Mouse (Mus musculus) hindlimb bud, embryonic 11.5 days (tissue): ENCODE data around the gene Lyz2.
"Not testable (repeated sequence)": the region's sequence is repeated elsewhere in the genome, so short reads cannot be mapped to it uniquely, and the experiment has no call there.

ENCODE experiments used
- DNase-seq: peaks from one replicate; pipeline ENCODE4 v3.0.0-alpha.2; 2012; ENCODE audit warnings: low read depth, low spot score; ENCODE audit errors: extremely low spot score

Gene Lyz2

DNA sequence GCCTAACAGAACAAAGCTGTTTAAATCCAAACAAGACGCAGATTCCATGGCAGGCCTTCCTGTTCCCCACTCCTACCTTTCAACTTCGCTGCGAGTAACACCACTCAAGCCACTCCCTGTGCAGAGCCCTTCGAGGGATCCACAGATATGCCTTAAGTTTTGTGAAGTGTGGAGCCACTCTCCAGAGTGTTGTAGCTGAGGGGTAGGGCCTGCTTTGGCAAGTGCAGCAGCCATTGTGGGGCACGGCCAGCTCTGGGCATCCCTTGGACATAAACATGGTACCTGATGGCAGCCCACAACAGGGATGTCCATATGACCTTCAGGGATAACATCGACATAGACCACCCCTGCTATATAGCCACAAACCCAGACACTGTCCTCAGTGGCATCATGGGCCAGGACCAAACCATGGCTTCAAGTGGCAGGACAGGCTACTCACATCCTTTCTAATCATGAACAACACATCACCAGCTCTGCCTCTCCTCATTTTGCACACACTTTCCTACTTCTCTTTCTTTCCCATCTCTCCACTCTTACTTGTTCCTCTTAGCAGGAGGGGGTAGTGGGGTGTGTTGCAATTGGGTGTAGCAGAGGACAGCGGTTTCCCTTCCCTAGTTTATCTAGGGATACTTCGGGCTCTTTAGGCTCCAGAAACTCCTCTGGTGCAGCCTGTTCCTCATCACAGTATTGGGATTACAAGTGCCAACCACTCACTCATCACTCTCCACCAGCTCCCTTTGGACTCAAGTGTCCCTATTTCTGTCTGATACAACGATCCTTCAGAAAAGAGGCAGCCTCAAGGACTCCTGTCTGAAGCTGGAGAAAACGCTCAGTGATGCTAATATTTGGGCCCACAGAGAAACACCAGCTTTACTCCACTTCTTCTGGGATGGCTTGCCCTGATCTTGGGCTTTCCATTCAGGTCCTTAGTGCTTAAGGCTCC is 2.7 kb upstream of the Lyz2 start:
- no peak for DNase-seq

DNA sequence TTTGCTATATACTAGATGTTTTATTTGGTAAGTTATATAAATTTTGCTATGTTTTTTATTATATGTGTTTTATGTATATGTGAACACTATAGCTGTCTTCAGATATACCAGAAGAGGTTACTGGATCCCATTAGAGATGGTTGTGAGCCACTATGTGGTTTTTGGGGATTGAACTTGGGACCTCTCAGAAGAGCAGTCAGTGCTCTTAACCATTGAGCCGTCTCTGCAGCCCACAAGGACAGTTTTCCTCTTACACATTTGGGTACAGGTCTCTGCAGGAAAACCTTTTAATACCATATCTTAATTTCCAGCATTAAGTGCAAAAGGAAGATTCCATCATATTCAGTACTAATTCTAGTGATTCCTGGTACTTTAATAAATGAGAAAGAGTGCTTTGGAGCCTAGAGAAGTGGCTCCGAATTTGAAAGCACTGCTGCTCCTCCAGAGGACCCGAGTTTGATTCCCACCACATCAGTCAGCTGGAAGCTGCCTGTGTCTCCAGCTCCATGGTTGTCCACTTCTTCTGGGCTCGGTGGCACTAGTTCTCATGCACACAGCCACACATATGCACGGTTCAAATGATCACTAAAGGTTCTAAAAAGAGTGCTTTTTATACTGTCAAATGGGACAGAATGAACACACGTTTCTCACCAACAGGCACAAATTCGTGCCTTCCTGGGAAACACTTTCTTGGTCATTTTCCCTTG is 1.9 kb upstream of the Lyz2 start:
- no peak for DNase-seq

DNA sequence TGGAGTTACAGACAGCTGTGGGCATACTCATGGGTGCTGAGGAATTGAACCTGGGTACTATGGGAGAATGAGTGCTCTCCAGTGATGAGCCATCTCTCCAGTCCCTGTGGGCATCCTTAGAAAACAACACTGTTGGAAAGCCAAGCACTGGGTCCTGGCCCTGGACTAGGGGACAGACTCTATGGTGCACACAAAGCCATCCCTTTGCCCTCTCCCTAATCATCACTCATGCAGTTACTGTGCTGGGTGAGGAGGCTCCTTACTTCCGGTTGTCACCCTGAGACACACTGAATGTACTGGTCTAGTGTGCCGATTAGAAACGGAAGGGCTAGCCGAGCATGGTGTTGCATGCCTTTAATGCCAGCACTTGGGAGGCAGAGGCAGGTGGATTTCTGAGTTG is 1.1 kb upstream of the Lyz2 start:
- DNase-seq: not testable (repeated sequence)

DNA sequence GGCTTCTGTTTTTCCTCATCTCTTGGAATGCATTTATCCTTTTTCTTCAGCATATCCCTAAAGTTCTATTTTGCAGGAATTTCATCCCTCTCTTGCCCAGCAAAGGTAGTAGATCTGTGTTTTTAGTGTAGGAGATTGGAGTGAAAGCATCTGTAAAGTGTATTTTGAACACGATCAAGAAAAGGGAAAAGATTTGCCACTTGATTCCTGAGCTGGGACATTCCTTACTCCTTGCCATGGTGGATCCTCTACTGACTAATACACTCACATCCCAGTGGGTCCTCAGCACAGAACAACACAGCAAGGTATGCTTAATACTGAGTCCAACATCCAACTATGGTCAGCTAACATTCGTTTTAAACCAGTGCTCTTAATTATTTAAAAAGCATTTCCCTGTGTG is 430 bp upstream of the Lyz2 start:
- no peak for DNase-seq

DNA sequence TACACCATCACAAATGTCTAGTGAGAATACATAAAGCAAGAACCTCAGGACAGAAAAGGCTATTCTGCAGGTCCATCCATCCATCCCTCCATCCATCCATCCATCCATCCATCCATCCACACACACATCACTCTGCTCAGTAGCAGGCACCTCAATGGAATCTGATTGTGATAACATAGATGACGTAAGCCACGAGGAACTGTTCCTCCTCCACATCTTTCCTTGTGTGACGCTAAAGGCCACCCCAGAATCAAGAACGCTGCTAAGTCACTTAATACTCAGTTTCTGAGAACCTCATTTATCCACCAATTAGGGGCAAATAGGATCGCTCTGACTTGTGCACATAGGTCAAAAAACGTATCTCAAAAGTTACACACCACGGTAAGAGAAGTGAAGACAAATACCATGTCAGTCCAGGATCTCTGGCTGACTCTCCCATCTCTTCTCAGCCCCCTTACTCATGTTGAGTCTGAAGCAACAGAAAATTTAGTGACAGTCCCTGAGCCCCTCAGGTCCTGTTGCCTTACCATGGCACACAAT is 670 bp downstream of the Lyz2 start:
- DNase-seq: no peak

DNA sequence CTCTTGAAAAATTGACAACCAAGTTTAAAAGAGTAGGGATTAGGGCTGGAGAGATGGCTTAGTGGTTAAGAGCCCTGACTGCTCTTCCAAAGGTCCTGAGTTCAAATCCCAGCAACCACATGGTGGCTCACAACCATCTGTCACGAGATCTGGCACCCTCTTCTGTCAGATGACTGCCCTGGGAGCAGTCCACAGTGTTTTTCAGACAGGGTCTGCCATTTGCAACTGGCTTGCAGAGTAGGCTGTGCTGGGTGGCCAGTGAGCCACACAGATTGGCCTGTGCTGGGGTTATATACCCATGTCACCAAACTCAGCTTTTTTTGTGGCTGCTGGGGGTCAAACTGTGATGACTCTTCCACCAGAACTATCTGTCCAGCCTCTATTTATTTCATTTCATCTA is 2.1 kb downstream of the Lyz2 start:
- no peak for DNase-seq

DNA sequence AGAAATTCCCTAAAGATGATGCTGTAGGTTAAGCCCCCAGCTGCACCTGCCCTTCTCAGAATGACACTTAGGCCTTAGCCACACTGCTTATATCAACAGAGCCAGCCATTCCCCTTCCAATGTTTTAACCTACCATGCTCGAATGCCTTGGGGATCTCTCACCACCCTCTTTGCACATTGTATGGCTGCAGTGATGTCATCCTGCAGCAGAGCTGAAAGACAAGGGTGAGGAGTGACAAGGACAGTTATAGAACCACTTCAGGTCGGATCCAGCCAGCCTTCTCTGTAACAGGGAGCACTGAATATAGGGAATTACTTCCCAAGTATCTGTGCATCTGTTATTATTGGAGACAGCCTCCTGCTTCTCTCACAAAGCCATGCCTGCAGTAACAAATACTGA is 3.6 kb downstream of the Lyz2 start:
- not testable (repeated sequence) for DNase-seq

DNA sequence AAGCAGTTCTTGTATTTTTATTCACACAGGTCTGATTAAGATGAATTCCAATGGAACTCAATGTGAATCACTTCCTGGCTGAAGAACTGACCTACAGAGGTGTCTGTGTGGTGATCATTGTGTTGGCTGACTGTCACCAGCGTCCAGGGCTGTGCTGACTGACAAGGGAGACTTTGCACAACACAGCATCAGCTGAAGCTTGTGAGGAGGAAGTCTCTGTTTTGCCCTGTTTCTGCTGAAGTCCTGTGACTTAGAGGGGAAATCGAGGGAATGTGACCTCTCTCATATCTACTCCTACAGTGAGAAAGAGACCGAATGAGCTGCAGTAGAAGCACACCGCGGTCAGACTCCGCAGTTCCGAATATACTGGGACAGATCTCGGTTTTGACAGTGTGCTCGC is 4.3 kb downstream of the Lyz2 start:
- DNase-seq: not testable (repeated sequence)

DNA sequence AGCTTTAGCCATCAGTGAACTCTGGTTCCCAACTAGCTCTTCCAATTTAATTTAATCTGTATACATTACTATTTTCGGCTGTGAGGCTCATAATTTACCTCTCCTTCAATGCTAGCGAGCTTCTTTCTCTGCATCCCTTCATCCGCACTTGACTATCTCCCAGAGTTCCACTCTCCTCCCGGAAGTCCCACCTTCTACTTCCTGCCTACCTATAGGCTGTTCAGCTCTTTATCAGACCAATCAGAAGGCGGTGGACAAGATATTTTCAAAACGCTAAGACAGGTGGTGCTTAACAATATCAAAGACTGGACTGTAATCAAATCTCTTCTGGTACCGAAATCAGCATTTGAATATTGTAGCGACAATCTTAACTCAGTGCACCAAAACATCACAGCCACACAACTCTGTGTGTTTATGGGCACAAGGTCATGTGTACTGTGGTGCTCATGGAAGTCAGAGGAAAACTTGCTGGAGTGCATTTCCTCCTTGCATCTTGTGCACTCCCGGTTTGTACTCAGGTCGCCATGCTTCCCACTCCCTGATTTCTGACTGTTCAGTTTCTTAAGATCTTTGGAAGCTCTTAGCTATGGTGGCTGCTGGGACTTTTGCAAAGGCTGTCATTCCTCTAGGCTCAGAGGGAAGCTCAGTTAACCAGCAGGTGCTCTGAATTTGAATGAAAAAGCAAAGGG is 6.3 kb downstream of the Lyz2 start:
- no peak for DNase-seq

DNA sequence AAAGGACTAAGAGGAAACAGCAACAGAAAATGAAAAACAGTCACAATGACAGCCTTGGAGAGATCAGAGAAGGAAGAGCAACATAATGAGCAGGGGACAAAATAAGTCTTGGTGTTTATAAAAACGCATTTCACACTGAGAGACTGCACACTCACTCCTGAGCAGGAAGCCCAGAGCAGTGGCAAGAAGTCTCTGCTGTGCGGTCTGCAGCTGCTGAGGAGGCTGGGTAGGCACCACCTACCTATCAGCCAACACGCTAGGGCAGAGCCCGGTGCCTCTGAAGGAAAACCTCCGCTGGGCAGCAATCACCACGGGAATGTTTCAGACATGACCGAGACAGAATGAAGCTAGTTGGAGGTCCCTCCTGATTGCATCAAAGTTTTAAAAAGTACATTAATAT is 7.5 kb downstream of the Lyz2 start:
- DNase-seq: not testable (repeated sequence)

DNA sequence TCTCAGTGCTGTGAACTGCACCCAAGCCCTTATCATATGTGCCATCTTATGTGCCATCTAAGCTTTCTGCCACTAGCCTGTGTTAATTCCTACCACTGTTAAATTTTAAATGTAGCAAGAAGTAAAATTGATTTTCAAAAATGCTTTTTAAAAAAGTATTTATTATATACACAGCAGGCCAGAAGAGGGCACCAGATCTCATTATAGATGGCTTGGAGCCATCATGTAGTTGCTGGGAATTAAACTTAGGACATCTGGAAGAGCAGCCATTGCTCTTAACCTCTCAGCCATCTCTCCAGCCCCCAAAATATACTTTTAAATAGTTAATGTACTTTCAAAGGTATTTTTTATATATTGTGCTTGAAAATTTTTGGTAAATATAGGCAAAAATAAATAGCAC is 10.1 kb downstream of the Lyz2 start:
- no peak for DNase-seq

DNA sequence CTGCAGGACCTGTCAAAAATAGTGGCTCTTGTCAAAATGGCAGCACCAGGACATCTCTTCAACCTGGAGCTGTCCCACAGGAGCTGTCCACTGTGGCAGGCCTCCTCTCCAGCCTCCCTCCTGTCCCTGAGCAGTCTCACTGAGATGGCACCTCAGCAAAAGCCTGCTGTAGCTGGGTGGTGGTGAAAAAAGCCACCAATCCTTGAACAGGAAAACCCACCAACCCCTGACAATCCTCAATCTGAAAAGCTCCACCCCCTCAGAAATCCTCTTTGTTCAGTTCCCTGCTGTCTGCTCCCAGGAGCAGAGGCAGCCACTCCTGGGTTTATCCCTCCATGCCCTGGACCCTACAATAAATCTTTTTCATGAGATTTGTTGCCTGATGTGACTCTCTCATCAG is 22.3 kb downstream of the Lyz2 start:
- no peak for DNase-seq

DNA sequence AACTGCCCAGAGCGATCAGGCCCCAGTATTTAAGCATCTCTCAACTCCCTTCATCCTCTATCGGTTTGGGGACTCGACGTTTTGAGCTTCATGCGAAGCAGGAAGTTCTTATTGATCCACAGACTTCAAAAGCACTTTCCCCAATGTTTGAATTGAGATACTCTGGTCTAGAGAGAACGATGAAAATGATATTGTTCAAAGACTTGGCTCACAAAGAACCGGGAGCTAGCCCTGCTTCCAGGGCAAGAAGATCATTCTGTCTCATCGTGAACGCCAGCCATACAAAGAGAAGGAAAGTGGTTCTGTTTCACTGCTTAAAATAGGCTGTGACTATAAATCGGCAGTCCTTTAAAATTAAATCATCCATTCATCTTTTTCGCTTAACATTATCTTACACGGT is 43.5 kb downstream of the Lyz2 start, which contains the start of gene 9530003J23Rik:
Gene 9530003J23Rik (minus strand): TSS at position 101 of the 400 bp plus-strand sequence.
- no peak for DNase-seq

DNA sequence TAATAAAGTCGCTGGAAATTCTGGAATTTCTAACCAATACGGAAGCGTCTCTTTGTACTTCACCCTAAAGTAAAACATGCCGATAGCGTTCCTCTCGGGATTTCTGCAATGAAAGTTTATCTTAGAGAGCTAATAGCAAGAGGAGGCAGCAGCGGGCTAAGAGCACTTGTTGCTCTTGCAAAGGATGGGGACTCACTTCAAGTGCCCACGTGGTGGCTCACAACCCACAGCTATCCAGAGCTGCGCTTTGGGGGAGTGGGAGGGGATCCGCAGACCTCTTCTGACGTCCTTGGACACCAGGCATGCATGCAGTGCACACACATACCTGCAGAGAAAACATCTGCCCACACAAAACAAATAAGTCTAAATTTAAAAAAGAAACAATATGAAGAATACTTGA is 46.3 kb downstream of the Lyz2 start:
- no peak for DNase-seq

DNA sequence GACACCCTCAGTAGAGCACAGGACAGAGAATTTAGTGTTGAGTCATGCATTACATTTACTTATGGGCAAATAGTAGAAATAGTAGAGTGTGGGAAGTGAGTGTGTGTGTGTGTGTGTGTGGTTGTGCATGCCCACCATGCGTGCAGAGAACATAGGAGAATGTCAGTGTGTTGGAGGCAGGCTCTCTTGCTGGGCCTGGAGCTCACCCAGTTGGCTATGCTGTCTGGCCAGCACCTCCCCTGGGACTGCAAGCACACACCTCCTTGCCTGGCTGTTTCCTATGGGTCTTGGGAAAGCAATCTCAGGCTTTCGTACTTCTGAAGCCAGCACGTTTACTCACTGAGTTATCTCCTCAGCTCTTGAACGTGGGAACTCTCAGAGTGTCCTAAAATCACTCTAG is 47.3 kb downstream of the Lyz2 start:
- no peak for DNase-seq

DNA sequence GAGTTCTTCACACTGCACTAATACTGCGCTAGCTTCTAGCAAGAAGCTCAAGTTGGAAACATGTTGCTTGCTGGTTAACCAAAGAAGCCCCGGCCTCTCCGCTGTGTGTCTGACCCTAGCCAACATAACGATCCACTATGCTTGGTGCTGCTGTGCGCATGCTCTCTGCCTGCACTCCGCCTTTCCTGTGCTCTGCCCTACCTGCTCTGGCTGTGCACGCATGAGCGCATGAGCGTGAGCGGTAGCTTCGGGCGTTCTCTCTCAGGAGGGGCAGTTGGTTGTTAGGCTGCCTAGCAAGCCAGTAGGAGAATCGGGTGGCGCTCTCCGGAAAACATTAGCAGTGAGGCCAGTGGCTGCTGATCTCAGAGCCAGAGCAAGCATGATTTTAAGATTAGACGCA is 52.3 kb downstream of the Lyz2 start:
- no peak for DNase-seq
